Mouse (Mus musculus): ENCODE results near the gene Csde1.

DNA sequence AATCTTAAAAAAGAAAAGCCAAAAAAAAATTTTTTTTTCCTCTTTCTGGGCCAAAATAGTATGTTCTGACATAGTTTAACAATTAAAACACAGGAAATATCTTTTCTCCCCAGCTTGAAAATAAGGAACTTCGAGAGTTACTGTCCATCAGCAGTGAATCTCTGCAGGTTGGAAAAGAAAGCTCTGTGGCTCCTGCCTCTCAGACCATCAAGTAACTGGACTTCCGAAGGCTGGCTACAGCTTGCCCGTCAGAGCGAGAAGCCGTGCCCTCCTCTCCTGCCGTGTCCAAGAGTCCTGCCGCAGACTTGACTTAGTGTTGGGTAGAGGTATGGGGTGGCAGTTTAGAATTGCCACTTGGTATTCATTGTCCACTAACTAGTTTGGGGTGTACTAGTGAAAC lies 18.6 kb upstream of the Csde1 start:
- TF ChIP-seq ZC3H11A (IDR thresholded peaks at IDR 0.05; ENCODE audit: borderline replicate concordance, low read depth, low read length) (no peak), CHD2 (IDR thresholded peaks at IDR 0.05; ENCODE audit: low read depth, low read length) (no peak)

All from ES-E14 (cell line).